Mouse (Mus musculus) heart, adult 2 months (tissue): ENCODE measurements at regions not wholly inside any gene's neighbourhood (a gene's known extent, or its start where the extent isn't known, plus 50 kb on each side); places are given as distances from the start of the nearest gene placed in this dataset.

Experiments
- DNase-seq, 2 experiments: peaks; one replicate each; pipeline ENCODE4 v3.0.0; 2021
- H3K27ac ChIP-seq: fragments of 200-600 bp; 2 replicates; pipeline ENCODE4 v1.8.1; 2022
- H3K27me3 ChIP-seq: fragments of 200-500 bp; 2 replicates; pipeline ENCODE4 v1.6.1; 2012; ENCODE audit warnings: mild to moderate bottlenecking, low read length, inconsistent platforms, mixed read lengths; ENCODE audit not compliant: control insufficient read depth, insufficient read depth
- H3K36me3 ChIP-seq: fragments of 200-500 bp; 2 replicates; pipeline ENCODE4 v1.6.1; 2012; ENCODE audit warnings: low read length, inconsistent platforms; ENCODE audit not compliant: control insufficient read depth, insufficient read depth
- H3K4me1 ChIP-seq: fragments of 200-500 bp; 2 replicates; pipeline ENCODE4 v1.6.1; 2011; ENCODE audit warnings: low read length; ENCODE audit not compliant: control insufficient read depth, insufficient read depth
- H3K4me3 ChIP-seq: fragments of 200-600 bp; 2 replicates; pipeline ENCODE4 v1.8.1; 2022
- H3K79me2 ChIP-seq: fragments of 200-500 bp; replicated peaks from 2 replicates; pipeline ENCODE4 v1.6.1; 2012; ENCODE audit warnings: mild to moderate bottlenecking, inconsistent platforms, low read length, moderate library complexity, mixed read lengths; ENCODE audit not compliant: control insufficient read depth, insufficient read depth
- H3K9ac ChIP-seq: fragments of 200-500 bp; 2 replicates; pipeline ENCODE4 v1.6.1; 2012; ENCODE audit warnings: low read depth, mild to moderate bottlenecking, control low read depth, inconsistent platforms, low read length, mixed read lengths
- CTCF ChIP-seq: fragments of 200-600 bp; IDR thresholded peaks from 2 replicates; pipeline ENCODE4 v1.8.1; 2022; ENCODE audit warnings: antibody characterized with exemption, mild to moderate bottlenecking, moderate library complexity
- EP300 ChIP-seq: fragments of 200-500 bp; IDR thresholded peaks from 2 replicates; pipeline ENCODE4 v1.6.1; 2011; ENCODE audit warnings: low read depth, low read length, control low read depth; ENCODE audit not compliant: insufficient read depth
- POLR2A ChIP-seq: fragments of 200-500 bp; IDR thresholded peaks from 2 replicates; pipeline ENCODE4 v1.6.1; 2011; ENCODE audit warnings: mild to moderate bottlenecking, low read depth, low read length, control low read depth; ENCODE audit not compliant: insufficient read depth
- WGBS: fragments of 180-500 bp; shearing (Covaris S2); methylation state at CpG from one replicate; pipeline ENCODE4 v1.1.7; 2018; 5-methylcytosine and 5-hydroxymethylcytosine counted together
- intact Hi-C: fragments of 180-260 bp; cut with DNase I; formaldehyde crosslinking; loops from one replicate; pipeline ENCODE4 v1.15.1; 2025

GRCm38 (mm10) chr13:48376405-48376804 lies 115.4 kb downstream of the Id4 start:
- no peaks in the 10 kb centered on the region for H3K27me3 ChIP-seq
- no peak for DNase-seq
- H3K9ac ChIP-seq: no peak overlapping the region
- no peaks in the 10 kb centered on the region for H3K4me1 ChIP-seq
- no peak for TF ChIP-seq POLR2A
- no peak for TF ChIP-seq EP300
- no peak for TF ChIP-seq CTCF
- no peak overlapping the region for H3K4me3 ChIP-seq
- H3K36me3 ChIP-seq: no peaks in the 10 kb centered on the region
- 83% methylated on average over 4 of the region's 4 CpGs for WGBS
- no peak overlapping the region for H3K27ac ChIP-seq
- no peaks in the 10 kb centered on the region for H3K79me2 ChIP-seq
- intact Hi-C loops: no loop called here

- Histone ChIP-seq H3K36me3 (no peaks in the 10 kb centered on the region), H3K79me2 (no peaks in the 10 kb centered on the region), H3K4me3 (no peak overlapping the region), H3K27ac (no peak overlapping the region), H3K4me1 (no peaks in the 10 kb centered on the region), H3K27me3 (no peaks in the 10 kb centered on the region), H3K9ac (no peak overlapping the region)
- no peak for DNase-seq
- WGBS: 78% methylated on average over 13 of the region's 13 CpGs
- intact Hi-C loops: no loop called here
- no peak for TF ChIP-seq EP300
- TF ChIP-seq POLR2A: no peak
- no peak for TF ChIP-seq CTCF
Observed at GRCm38 (mm10) chr13:48383580-48384445, 122.8 kb downstream of the Id4 start.

- no peaks in the 10 kb centered on the region for H3K79me2 ChIP-seq
- WGBS: 72% methylated on average over 11 of the region's 11 CpGs
- H3K9ac ChIP-seq: no peak overlapping the region
- no peaks in the 10 kb centered on the region for H3K36me3 ChIP-seq
- no peak overlapping the region for H3K4me3 ChIP-seq
- no peak overlapping the region for H3K27ac ChIP-seq
- no peak for DNase-seq
- no peak for TF ChIP-seq CTCF
- no peak for TF ChIP-seq POLR2A
- TF ChIP-seq EP300: no peak
- intact Hi-C loops: no loop called here
- no peaks in the 10 kb centered on the region for H3K27me3 ChIP-seq
- H3K4me1 ChIP-seq: no peaks in the 10 kb centered on the region
Observed at GRCm38 (mm10) chr13:48384901-48385300, 123.9 kb downstream of the Id4 start.

GRCm38 (mm10) chr13:48391126-48391525 lies 122.1 kb downstream of the Zfp169 start:
- 85% methylated on average over 11 of the region's 11 CpGs for WGBS
- H3K27ac ChIP-seq: no peak overlapping the region
- no peaks in the 10 kb centered on the region for H3K27me3 ChIP-seq
- no peaks in the 10 kb centered on the region for H3K36me3 ChIP-seq
- no peak for DNase-seq
- H3K9ac ChIP-seq: no peak overlapping the region
- TF ChIP-seq POLR2A (no peak), EP300 (no peak), CTCF (no peak)
- H3K4me1 ChIP-seq: no peaks in the 10 kb centered on the region
- H3K79me2 ChIP-seq: no peaks in the 10 kb centered on the region
- intact Hi-C loops: no loop called here
- no peak overlapping the region for H3K4me3 ChIP-seq

GRCm38 (mm10) chr13:48397761-48398160 lies 115.5 kb downstream of the Zfp169 start:
- DNase-seq: no peak
- no peak for TF ChIP-seq EP300
- no peak for TF ChIP-seq POLR2A
- TF ChIP-seq CTCF: no peak
- Histone ChIP-seq H3K4me3 (no peak overlapping the region), H3K9ac (no peak overlapping the region), H3K36me3 (no peaks in the 10 kb centered on the region), H3K79me2 (no peaks in the 10 kb centered on the region), H3K27ac (no peak overlapping the region), H3K4me1 (no peaks in the 10 kb centered on the region), H3K27me3 (no peaks in the 10 kb centered on the region)
- intact Hi-C loops: no loop called here
- WGBS: 11% methylated on average over 1 of the region's 1 CpGs

GRCm38 (mm10) chr13:48398617-48399016 lies 114.6 kb downstream of the Zfp169 start:
- DNase-seq: no peak
- intact Hi-C loops: no loop called here
- 70% methylated on average over 3 of the region's 3 CpGs for WGBS

More at GRCm38 (mm10) chr13:48398617-48399016, 114.6 kb downstream of the Zfp169 start:
- TF ChIP-seq POLR2A: no peak
- no peak for TF ChIP-seq CTCF
- no peak overlapping the region for H3K4me3 ChIP-seq
- H3K9ac ChIP-seq: no peak overlapping the region
- no peaks in the 10 kb centered on the region for H3K27me3 ChIP-seq
- H3K27ac ChIP-seq: no peak overlapping the region
- H3K36me3 ChIP-seq: no peaks in the 10 kb centered on the region
- no peaks in the 10 kb centered on the region for H3K4me1 ChIP-seq
- no peaks in the 10 kb centered on the region for H3K79me2 ChIP-seq
